Mouse (Mus musculus) erythroblast, embryonic 14.5 days (primary cell): ENCODE data around the gene Rps6kb2.

Experiments
- GATA1 ChIP-seq: IDR thresholded peaks from 2 replicates; pipeline ENCODE4 v1.6.1; 2012; ENCODE audit warnings: low read length, inconsistent platforms, mixed read lengths
- TAL1 ChIP-seq: IDR thresholded peaks from 3 replicates; pipeline ENCODE4 v1.6.1; 2012; ENCODE audit warnings: low read length, inconsistent platforms, mixed read lengths

DNA sequence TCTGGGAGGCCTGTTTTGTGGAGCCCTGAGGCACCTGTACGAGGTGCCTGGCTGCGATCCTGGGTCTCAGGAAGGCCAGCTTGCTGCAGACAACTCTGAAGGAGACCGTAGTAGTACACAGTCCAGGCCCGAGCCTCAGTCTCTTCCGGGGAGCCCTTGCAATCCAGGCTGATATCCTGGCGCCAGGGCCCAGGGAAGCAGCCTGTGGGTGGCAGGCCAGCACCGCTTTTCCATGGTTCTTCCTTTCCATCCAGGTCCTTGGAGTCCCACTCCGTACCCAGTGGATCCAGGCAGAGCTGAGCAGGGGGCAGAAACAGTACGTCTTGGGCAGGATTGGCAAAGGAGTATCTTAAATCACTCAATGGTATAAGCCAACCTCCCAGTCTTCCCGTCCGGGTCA lies 9.8 kb upstream of the Rps6kb2 start:
- no peak for TF ChIP-seq GATA1
- TF ChIP-seq TAL1, result no peak
